Mouse (Mus musculus) olfactory bulb, adult 2 months (tissue): ENCODE data around the gene Rasgef1a.

ENCODE experiments used
- CTCF ChIP-seq: fragments of 200-500 bp; IDR thresholded peaks from 2 replicates; pipeline ENCODE4 v1.5.1; 2012; ENCODE audit warnings: low read depth, mild to moderate bottlenecking, low read length, moderate library complexity; ENCODE audit not compliant: insufficient read depth
- POLR2A ChIP-seq: fragments of 200-500 bp; IDR thresholded peaks from 2 replicates; pipeline ENCODE4 v1.6.1; 2012; ENCODE audit warnings: mild to moderate bottlenecking, low read depth, low read length, moderate library complexity; ENCODE audit not compliant: insufficient read depth

GRCm38 (mm10) chr6:117991928-117992327, 19.3 kb upstream of the Rasgef1a start:
- TF ChIP-seq CTCF (no peak), POLR2A (no peak)
